13 mouse cellular contexts compared by ENCODE assay signal in the genomic region with DNA sequence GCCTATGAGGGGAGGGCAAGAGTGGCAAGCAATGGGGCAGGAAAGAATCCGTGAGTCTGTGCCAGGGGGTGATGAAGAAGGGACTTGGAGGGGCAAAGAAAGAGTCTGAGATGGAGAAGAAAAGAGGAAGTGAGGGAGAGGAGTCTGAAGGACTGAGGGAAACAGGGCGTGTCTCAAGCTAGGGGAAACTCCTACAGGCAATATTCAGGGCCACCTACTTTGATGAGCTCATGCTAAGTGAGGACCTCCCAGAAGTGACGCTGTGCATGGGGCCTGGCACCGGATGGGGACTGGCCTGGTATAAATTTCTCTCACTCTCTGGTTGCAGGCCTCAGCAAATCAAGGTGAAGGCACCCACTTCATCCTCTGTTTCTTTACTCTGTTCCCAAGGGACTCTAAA. TPM values are rescaled to one million over a fixed set of nuclear protein-coding genes. Genes with fewer than 3 reads are reported as not detected.
A peak's percentile ranks its signal among the peaks of the same experiment; 100 is the strongest.
DNase-seq lines count a peak whose midpoint lies in the region; ATAC-seq and TF ChIP-seq lines count a peak whose summit lies in the region.
"Had no signal": no experiment of that assay in that cellular context is flagged by ENCODE, and none has a peak within 500 bp of the region (broad histone marks: within the 10 kb centered on the region; RNA-seq: fewer than 3 reads in every experiment).

No protein-coding gene starts in this region.

- TF ChIP-seq CTCF in stomach, postnatal 0 days (IDR thresholded peaks at IDR 0.05; ENCODE audit: low read depth), result no peak

- DNase-seq in adrenal gland, postnatal 14 days, result peak; percentile 5
- no peak for DNase-seq in adrenal gland, postnatal 4 days (ENCODE audit: low spot score in 2 of 2)
- peak; percentile 21 for DNase-seq in lung, postnatal 25 days (ENCODE audit: low spot score)
- no peak for DNase-seq in stomach, postnatal 0 days (ENCODE audit: low spot score)
- no peak for DNase-seq in kidney, postnatal 4 days
- DNase-seq in cerebellum, postnatal 36 days, result no peak
- DNase-seq in gastrocnemius, postnatal 25 days, result no peak
- DNase-seq: cerebellum, adult 2 months had no signal

- peak; percentile 57; the same call in 1 of the 2 replicates for ATAC-seq in stomach, postnatal 0 days (ENCODE audit: low FRiP score, low TSS enrichment)

- H3K4me3 ChIP-seq in brown adipose tissue, adult 24 weeks (ENCODE audit: insufficient read depth, low read depth, low read length), result peak overlapping the region; percentile 18; the same call in 1 of the 2 replicates
- no peak overlapping the region for H3K4me3 ChIP-seq in stomach, postnatal 0 days (ENCODE audit: low read depth, low read length)
- H3K4me3 ChIP-seq: forebrain, embryonic 12.5 days; hindbrain, embryonic 10.5 days; stomach, embryonic 15.5 days had no signal

- no peaks in the 10 kb centered on the region for H3K4me1 ChIP-seq in brown adipose tissue, adult 24 weeks (ENCODE audit: control insufficient read depth, insufficient read depth, insufficient read length, low read length)
- H3K4me1 ChIP-seq in stomach, postnatal 0 days (replicated peaks; ENCODE audit: control insufficient read depth, insufficient read depth), result no peaks in the 10 kb centered on the region
- H3K4me1 ChIP-seq: forebrain, embryonic 12.5 days; hindbrain, embryonic 10.5 days; stomach, embryonic 15.5 days had no signal

- H3K9ac ChIP-seq in stomach, postnatal 0 days (ENCODE audit: low read length), result no peak overlapping the region
- H3K9ac ChIP-seq: forebrain, embryonic 12.5 days; stomach, embryonic 15.5 days had no signal

- TF ChIP-seq EP300 in stomach, postnatal 0 days (optimal IDR thresholded peaks at IDR 0.05), result no peak

- H3K27ac ChIP-seq in brown adipose tissue, adult 24 weeks (replicated peaks; ENCODE audit: low read depth, low read length), result 0 out of 2 replicates have a peak overlapping the region, but pooled peaks have one; percentile 18
- H3K27ac ChIP-seq in stomach, postnatal 0 days (replicated peaks), result no peak overlapping the region
- H3K27ac ChIP-seq: forebrain, embryonic 12.5 days; hindbrain, embryonic 10.5 days; stomach, embryonic 15.5 days had no signal

- no peaks in the 10 kb centered on the region for H3K9me3 ChIP-seq in stomach, postnatal 0 days (ENCODE audit: control insufficient read depth, low read length)
- H3K9me3 ChIP-seq: forebrain, embryonic 12.5 days; hindbrain, embryonic 10.5 days; stomach, embryonic 15.5 days had no signal

- no peak overlapping the region for H3K4me2 ChIP-seq in stomach, postnatal 0 days (replicated peaks; ENCODE audit: low read depth)
- H3K4me2 ChIP-seq: forebrain, embryonic 12.5 days; stomach, embryonic 15.5 days had no signal

- WGBS in stomach, postnatal 0 days, result 65% methylated on average over 4 of the region's 4 CpGs

- no peaks in the 10 kb centered on the region for H3K27me3 ChIP-seq in stomach, postnatal 0 days (ENCODE audit: control insufficient read depth, insufficient read depth, low read length)
- H3K27me3 ChIP-seq: forebrain, embryonic 12.5 days; stomach, embryonic 15.5 days had no signal

- H3K36me3 ChIP-seq in stomach, postnatal 0 days (ENCODE audit: control insufficient read depth, insufficient read depth, low read length), result no peaks in the 10 kb centered on the region
- H3K36me3 ChIP-seq: forebrain, embryonic 12.5 days; hindbrain, embryonic 10.5 days; stomach, embryonic 15.5 days had no signal

RNA-seq across cellular contexts. Expression of a gene that starts 53.9 kb away (rescaled TPM):
- 0.85 TPM in 1 of 2 replicates, not detected in the other for total RNA-seq in adrenal gland, postnatal 14 days (2021)
- total RNA-seq in adrenal gland, postnatal 4 days (2021), result 1 to 10 TPM in 1 of 2 experiments, under 1 TPM in 1; 0.84 to 2.0 TPM
- not detected in 2 replicates for polyA plus RNA-seq in brown adipose tissue, adult 24 weeks (2012; ENCODE audit: insufficient read depth, insufficient read length, missing spikeins)
- polyA plus RNA-seq in stomach, postnatal 0 days (2015; fragmentation: Nextera tagmentation; extraction: Ambion mirVana), result 0.97 and 1.5 TPM in 2 replicates
- total RNA-seq in gastrocnemius, postnatal 25 days (2021), result not detected
- total RNA-seq: left cerebral cortex, postnatal 25 days had no signal
- polyA plus RNA-seq: cerebellum, adult 2 months had no signal

Comparison
In these comparisons a context has a peak if more than half of its experiments do, and no peak if none do; other contexts are left out.
1. DNase-seq: peak in adrenal gland, postnatal 14 days (single experiment) and lung, postnatal 25 days (single experiment); none in adrenal gland, postnatal 4 days (0 of 2), stomach, postnatal 0 days (single experiment), kidney, postnatal 4 days (0 of 2), cerebellum, postnatal 36 days (0 of 2) and gastrocnemius, postnatal 25 days (single experiment).